Mouse (Mus musculus) kidney, embryonic 14.5 days (tissue): Measurements from ENCODE around the gene Muc4. TPM values are rescaled to one million over a fixed set of nuclear protein-coding genes. Genes with fewer than 3 reads are reported as not detected.
A peak's percentile ranks its signal among the peaks of the same experiment; 100 is the strongest.

Source experiments
- ATAC-seq: fragments of 200-750 bp; cut with Nextera tagmentation; 2 replicates; pipeline ENCODE4 v1.8.0; 2017; ENCODE audit warnings: moderate number of reproducible peaks, mild to moderate bottlenecking, moderate TSS enrichment, moderate library complexity; ENCODE audit not compliant: low FRiP score, low TSS enrichment
- H3K27ac ChIP-seq: fragments of 300-500 bp; sonication (generic); 2 replicates; pipeline ENCODE4 v1.5.1; 2014; ENCODE audit warnings: low read depth, mild to moderate bottlenecking, low read length, moderate library complexity, mixed read lengths
- H3K27me3 ChIP-seq: fragments of 300-500 bp; sonication (generic); 2 replicates; pipeline ENCODE4 v1.6.1; 2014; ENCODE audit warnings: mild to moderate bottlenecking, low read length; ENCODE audit not compliant: control insufficient read depth, insufficient read depth
- H3K36me3 ChIP-seq: fragments of 300-500 bp; sonication (generic); 2 replicates; pipeline ENCODE4 v1.6.1; 2014; ENCODE audit warnings: low read length, mixed read lengths; ENCODE audit not compliant: control insufficient read depth, insufficient read depth
- H3K4me1 ChIP-seq: fragments of 300-500 bp; sonication (generic); 2 replicates; pipeline ENCODE4 v1.6.1; 2014; ENCODE audit warnings: low read length, mixed read lengths; ENCODE audit not compliant: control insufficient read depth, insufficient read depth
- H3K4me2 ChIP-seq: fragments of 300-500 bp; sonication (generic); replicated peaks from 2 replicates; pipeline ENCODE4 v1.6.1; 2014; ENCODE audit warnings: low read depth, mild to moderate bottlenecking, low read length
- H3K4me3 ChIP-seq: fragments of 300-500 bp; sonication (generic); 2 replicates; pipeline ENCODE4 v1.5.1; 2014; ENCODE audit warnings: mild to moderate bottlenecking, low read length
- H3K9ac ChIP-seq: fragments of 300-500 bp; sonication (generic); 2 replicates; pipeline ENCODE4 v1.6.1; 2014; ENCODE audit warnings: low read depth, mild to moderate bottlenecking, low read length, moderate library complexity
- H3K9me3 ChIP-seq: fragments of 300-500 bp; sonication (generic); 2 replicates; pipeline ENCODE4 v1.6.1; 2016; ENCODE audit warnings: low read length; ENCODE audit not compliant: control insufficient read depth
- WGBS: fragments of 180-500 bp; shearing (Covaris S2); extraction: QIAGEN DNeasy Blood & Tissue Kit; methylation state at CpG from one replicate; pipeline ENCODE4 v1.1.7; 2014; 5-methylcytosine and 5-hydroxymethylcytosine counted together
- polyA plus RNA-seq: library from polyadenylated mRNA; unstranded; fragments of >200 nt; fragmentation: Nextera tagmentation; extraction: Ambion mirVana; gene quantifications from 2 replicates; pipeline ENCODE4 v1.2.1, GENCODE M21; 2014

The Muc4 gene
- polyA plus RNA-seq, 1 experiment from 2014 or later = 0.27 TPM

- 96% methylated on average over 3 of the region's 3 CpGs for WGBS
- no peak for ATAC-seq
- Histone ChIP-seq H3K4me2 (no peak overlapping the region), H3K4me1 (peaks cover 11% of the 10 kb centered on the region; the same call in 1 of the 2 replicates), H3K9ac (no peak overlapping the region), H3K36me3 (no peaks in the 10 kb centered on the region), H3K27me3 (no peaks in the 10 kb centered on the region), H3K9me3 (no peaks in the 10 kb centered on the region), H3K27ac (no peak overlapping the region), H3K4me3 (no peak overlapping the region)
Observed at GRCm38 (mm10) chr16:32705606-32706005, 30.1 kb upstream of the Muc4 start.

GRCm38 (mm10) chr16:32707111-32707823, 28.4 kb upstream of the Muc4 start:
- H3K9ac ChIP-seq = no peak overlapping the region
- no peaks in the 10 kb centered on the region for H3K36me3 ChIP-seq
- H3K4me2 ChIP-seq = no peak overlapping the region
- WGBS = 58% methylated on average over 17 of the region's 17 CpGs
- no peaks in the 10 kb centered on the region for H3K9me3 ChIP-seq
- 0 out of 2 replicates have a peak, but pooled peaks have one; percentile 2 for ATAC-seq
- H3K27ac ChIP-seq = peak overlapping the region; percentile 37; the same call in 1 of the 2 replicates
- H3K27me3 ChIP-seq = no peaks in the 10 kb centered on the region
- H3K4me3 ChIP-seq = no peak overlapping the region
- H3K4me1 ChIP-seq = peaks cover 11% of the 10 kb centered on the region; the same call in 1 of the 2 replicates

- H3K36me3 ChIP-seq = no peaks in the 10 kb centered on the region
- 0 out of 2 replicates have a peak overlapping the region, but pooled peaks have one; percentile 6 for H3K27ac ChIP-seq
- H3K27me3 ChIP-seq = no peaks in the 10 kb centered on the region
- peaks cover 11% of the 10 kb centered on the region; the same call in 1 of the 2 replicates for H3K4me1 ChIP-seq
- WGBS = 45% methylated on average over 9 of the region's 9 CpGs
- H3K4me3 ChIP-seq = no peak overlapping the region
- no peak overlapping the region for H3K9ac ChIP-seq
- peak; percentile 53 for ATAC-seq
- peak overlapping the region; percentile 8; the same call in 1 of the 2 replicates for H3K4me2 ChIP-seq
- no peaks in the 10 kb centered on the region for H3K9me3 ChIP-seq
Observed at GRCm38 (mm10) chr16:32707824-32708456, 27.7 kb upstream of the Muc4 start.

GRCm38 (mm10) chr16:32708457-32709033, 27.1 kb upstream of the Muc4 start:
- H3K9ac ChIP-seq = no peak overlapping the region
- no peaks in the 10 kb centered on the region for H3K9me3 ChIP-seq
- WGBS = 53% methylated on average over 10 of the region's 10 CpGs
- H3K4me1 ChIP-seq = peaks cover 11% of the 10 kb centered on the region; the same call in 1 of the 2 replicates
- no peaks in the 10 kb centered on the region for H3K36me3 ChIP-seq
- ATAC-seq = peak; percentile 22; the same call in 1 of the 2 replicates
- H3K27ac ChIP-seq = 0 out of 2 replicates have a peak overlapping the region, but pooled peaks have one; percentile 6
- no peaks in the 10 kb centered on the region for H3K27me3 ChIP-seq
- H3K4me2 ChIP-seq = peak overlapping the region; percentile 8; the same call in 1 of the 2 replicates
- H3K4me3 ChIP-seq = no peak overlapping the region

GRCm38 (mm10) chr16:32709116-32709515, 26.6 kb upstream of the Muc4 start:
- Histone ChIP-seq H3K27ac (no peak overlapping the region), H3K4me3 (no peak overlapping the region), H3K9ac (no peak overlapping the region), H3K27me3 (no peaks in the 10 kb centered on the region), H3K4me1 (peaks cover 11% of the 10 kb centered on the region; the same call in 1 of the 2 replicates), H3K9me3 (no peaks in the 10 kb centered on the region), H3K36me3 (no peaks in the 10 kb centered on the region), H3K4me2 (no peak overlapping the region)
- WGBS = 80% methylated on average over 8 of the region's 8 CpGs
- peak; percentile 16; the same call in 1 of the 2 replicates for ATAC-seq

- Histone ChIP-seq H3K27me3 (no peaks in the 10 kb centered on the region), H3K4me3 (no peak overlapping the region), H3K4me2 (no peak overlapping the region), H3K9me3 (no peaks in the 10 kb centered on the region), H3K36me3 (no peaks in the 10 kb centered on the region), H3K27ac (no peak overlapping the region), H3K4me1 (peaks cover 11% of the 10 kb centered on the region; the same call in 1 of the 2 replicates), H3K9ac (no peak overlapping the region)
- no peak for ATAC-seq
- WGBS = 67% methylated on average over 14 of the region's 14 CpGs
Observed at GRCm38 (mm10) chr16:32710426-32711070, 25.1 kb upstream of the Muc4 start.

GRCm38 (mm10) chr16:32712202-32712601, 23.5 kb upstream of the Muc4 start:
- Histone ChIP-seq H3K9me3 (no peaks in the 10 kb centered on the region), H3K4me3 (no peak overlapping the region), H3K36me3 (no peaks in the 10 kb centered on the region), H3K4me1 (peaks cover 11% of the 10 kb centered on the region; the same call in 1 of the 2 replicates), H3K27ac (no peak overlapping the region), H3K9ac (no peak overlapping the region), H3K27me3 (no peaks in the 10 kb centered on the region), H3K4me2 (no peak overlapping the region)
- no peak for ATAC-seq
- WGBS = 78% methylated on average over 11 of the region's 11 CpGs

GRCm38 (mm10) chr16:32713556-32713955, 22.1 kb upstream of the Muc4 start:
- Histone ChIP-seq H3K9me3 (no peaks in the 10 kb centered on the region), H3K27ac (no peak overlapping the region), H3K36me3 (no peaks in the 10 kb centered on the region), H3K4me3 (no peak overlapping the region), H3K27me3 (no peaks in the 10 kb centered on the region), H3K4me1 (no peaks in the 10 kb centered on the region; the same call in 1 of the 2 replicates), H3K4me2 (no peak overlapping the region), H3K9ac (no peak overlapping the region)
- ATAC-seq = no peak
- 77% methylated on average over 6 of the region's 6 CpGs for WGBS
